Mouse (Mus musculus) stomach, postnatal 0 days (tissue): ENCODE measurements around the gene 4933405L10Rik.

ENCODE experiments used
- CTCF ChIP-seq: IDR thresholded peaks from 2 replicates; pipeline ENCODE4 v1.5.1; 2016; ENCODE audit warnings: antibody characterized with exemption, low read depth, mild to moderate bottlenecking, moderate library complexity
- EP300 ChIP-seq: optimal IDR thresholded peaks from 2 replicates; pipeline ENCODE3; 2016; ENCODE audit warnings: antibody characterized with exemption

DNA sequence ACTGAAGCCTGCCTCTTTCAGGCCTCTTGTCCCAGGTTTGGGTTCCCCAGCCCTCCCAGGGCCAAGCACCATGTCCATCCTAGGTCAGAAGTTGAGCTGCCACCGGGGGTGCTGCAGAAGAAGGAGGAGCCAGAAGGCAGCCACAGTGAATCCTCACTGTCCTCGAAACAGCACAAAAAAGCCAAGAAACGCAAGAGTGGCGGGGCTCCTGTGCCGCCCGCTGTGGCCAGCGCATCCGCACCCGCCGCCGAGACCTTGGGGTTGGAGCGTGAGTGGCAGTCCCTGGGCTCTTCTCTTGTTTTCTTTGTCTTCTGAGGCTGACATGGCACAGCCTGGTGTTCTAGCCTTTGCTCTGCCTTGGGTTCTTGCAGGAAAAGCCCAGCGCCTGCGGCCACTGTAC, 1.9 kb downstream of the 4933405L10Rik start:
- no peak for TF ChIP-seq CTCF
- no peak for TF ChIP-seq EP300
